Mouse (Mus musculus) cerebellum, postnatal 14 days (tissue): ENCODE data around the gene Hist1h2bj.
"Not testable (repeated sequence)": the region's sequence is repeated elsewhere in the genome, so short reads cannot be mapped to it uniquely, and the experiment has no call there.

Experiments
- DNase-seq, 2 experiments: peaks; one replicate each; pipeline ENCODE4 v3.0.0; 2021; ENCODE audit warnings: mixed read lengths in 2 of 2

Gene Hist1h2bj

GRCm38 (mm10) chr13:22040464-22041141 lies 2.4 kb upstream of the Hist1h2bj start:
- peak in 1 of 2 experiments; percentile 38 for DNase-seq

GRCm38 (mm10) chr13:22041142-22041536 lies 1.9 kb upstream of the Hist1h2bj start, which contains the start of gene Hist1h4i:
TSS of gene Hist1h4i (minus strand) at chr13:22041362.
- DNase-seq: peak; percentile 98 to 99

- DNase-seq: peak in 1 of 2 experiments; percentile 16
Observed at GRCm38 (mm10) chr13:22041651-22042567, 1.1 kb upstream of the Hist1h2bj start.

GRCm38 (mm10) chr13:22043503-22044431 lies 753 bp downstream of the Hist1h2bj start:
- DNase-seq: peak in 1 of 2 experiments; percentile 48

GRCm38 (mm10) chr13:22044432-22045155 lies 1.6 kb downstream of the Hist1h2bj start:
- DNase-seq: no peak

GRCm38 (mm10) chr13:22045311-22045710 lies 2.3 kb downstream of the Hist1h2bj start:
- no peak for DNase-seq

GRCm38 (mm10) chr13:22049041-22049440 lies 6.0 kb downstream of the Hist1h2bj start:
- DNase-seq: no peak

GRCm38 (mm10) chr13:22049737-22050440 lies 6.9 kb downstream of the Hist1h2bj start:
- DNase-seq: peak; percentile 28 to 46

GRCm38 (mm10) chr13:22050591-22051522 lies 7.8 kb downstream of the Hist1h2bj start:
- peak; percentile 86 to 89 for DNase-seq

- DNase-seq: no peak
Observed at GRCm38 (mm10) chr13:22051523-22051859, 8.5 kb downstream of the Hist1h2bj start.

GRCm38 (mm10) chr13:22053754-22054153 lies 10.7 kb downstream of the Hist1h2bj start:
- no peak for DNase-seq

- DNase-seq: no peak
Observed at GRCm38 (mm10) chr13:22061422-22061821, 18.4 kb downstream of the Hist1h2bj start.

- DNase-seq: no peak
Observed at GRCm38 (mm10) chr13:22063468-22063867, 20.5 kb downstream of the Hist1h2bj start.

GRCm38 (mm10) chr13:22084140-22084539 lies 41.1 kb downstream of the Hist1h2bj start, which contains the start of gene Vmn1r188:
TSS of gene Vmn1r188 (plus strand) at chr13:22084440.
- not testable (repeated sequence) for DNase-seq
